Mouse (Mus musculus): ENCODE data around the gene 2310057M21Rik.

The 2310057M21Rik gene

GRCm38 (mm10) chr7:131322192-131322591, 40.4 kb downstream of the 2310057M21Rik start, which contains the start of gene Cuzd1:
Gene Cuzd1, minus strand, starts transcription at chr7:131322292.
- DNase-seq (ENCODE audit: low spot score in 2 of 2), result no peak

DNA sequence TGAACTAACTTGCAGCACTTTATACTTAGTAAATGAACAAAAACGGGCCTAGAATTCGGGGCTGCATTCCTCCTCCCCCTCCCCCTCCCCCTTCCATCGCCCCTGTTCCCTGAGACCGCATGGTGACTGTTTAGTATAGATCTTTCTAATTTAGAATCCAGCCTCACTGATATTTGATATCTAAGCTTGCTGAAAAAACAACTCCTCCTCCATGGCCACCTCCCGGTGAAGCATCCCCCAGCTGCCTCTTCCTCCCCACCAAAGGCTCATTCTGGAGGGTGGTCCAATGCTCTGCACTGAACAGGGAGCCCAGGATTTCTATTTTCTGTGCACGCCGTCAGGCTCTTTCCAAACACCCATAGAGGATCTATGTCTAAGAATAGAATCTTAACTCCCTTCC, 44.2 kb downstream of the 2310057M21Rik start:
- DNase-seq (ENCODE audit: low spot score in 2 of 2), result no peak

DNA sequence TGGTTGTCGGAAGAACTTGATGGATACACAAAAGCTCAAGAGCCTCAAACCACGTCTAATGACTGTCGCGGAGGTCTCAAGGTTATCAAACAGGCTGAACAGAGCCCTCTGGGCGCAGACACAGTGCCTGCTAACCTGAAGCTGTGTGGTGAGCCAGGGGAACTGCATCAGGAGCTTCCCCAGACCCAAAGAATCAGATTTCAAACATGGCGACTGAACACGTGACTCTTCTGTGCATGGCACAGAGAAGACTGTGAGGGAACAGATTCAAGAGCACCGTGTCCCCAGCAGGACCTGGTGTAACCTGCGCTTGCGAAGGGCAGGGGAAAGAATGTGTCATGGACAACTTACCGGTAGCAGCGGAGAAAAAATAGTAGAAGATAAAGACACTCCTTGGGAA, 45.0 kb downstream of the 2310057M21Rik start:
- no peak for DNase-seq (ENCODE audit: low spot score in 2 of 2)

- DNase-seq (ENCODE audit: low spot score in 2 of 2), result no peak
Measured at GRCm38 (mm10) chr7:131314493-131314892, 48.1 kb downstream of the 2310057M21Rik start.

DNA sequence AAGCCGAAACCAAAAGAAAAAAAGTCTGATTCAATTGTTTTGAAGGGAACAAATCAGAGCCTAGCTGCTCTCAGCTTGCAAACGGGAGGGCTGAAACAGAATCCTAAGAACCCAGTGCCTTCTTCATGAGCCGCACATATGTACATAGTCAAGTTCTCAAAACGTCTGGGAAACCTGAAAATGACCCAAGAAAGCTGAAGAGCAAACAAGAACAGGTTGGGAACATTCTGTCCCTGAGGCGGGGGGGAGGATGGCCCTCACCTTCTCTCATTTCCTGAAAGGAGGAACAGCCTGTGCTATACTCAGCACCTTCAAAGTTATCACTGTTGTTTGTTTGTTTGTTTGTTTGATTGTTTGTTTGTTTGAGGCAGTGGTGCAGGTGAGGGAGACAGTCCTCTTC, 55.8 kb downstream of the 2310057M21Rik start:
- no peak for DNase-seq (ENCODE audit: low spot score in 2 of 2)

- DNase-seq (ENCODE audit: low spot score in 2 of 2), result no peak
Measured at GRCm38 (mm10) chr7:131303340-131303739, 59.2 kb downstream of the 2310057M21Rik start.

GRCm38 (mm10) chr7:131297151-131297550, 65.4 kb downstream of the 2310057M21Rik start:
- no peak for DNase-seq (ENCODE audit: low spot score in 2 of 2)
